Mouse (Mus musculus) kidney, postnatal 0 days (tissue): ENCODE results near the gene Cd69. TPM values are rescaled to one million over a fixed set of nuclear protein-coding genes. Genes with fewer than 3 reads are reported as not detected.

Experiments
- ATAC-seq: fragments of 200-750 bp; cut with Nextera tagmentation; replicated peaks from 2 replicates; pipeline ENCODE4 v1.8.0; 2017; ENCODE audit warnings: low read depth, moderate number of reproducible peaks, moderate TSS enrichment, moderate library complexity; ENCODE audit not compliant: low FRiP score
- DNase-seq: peaks from one replicate; pipeline ENCODE4 v3.0.0-alpha.2; 2016; ENCODE audit warnings: low spot score
- H3K27ac ChIP-seq: fragments of 300-500 bp; sonication (generic); 2 replicates; pipeline ENCODE4 v1.5.1; 2014; ENCODE audit warnings: mild to moderate bottlenecking
- H3K27me3 ChIP-seq: fragments of 300-500 bp; sonication (generic); 2 replicates; pipeline ENCODE4 v1.6.1; 2014; ENCODE audit warnings: low read length, mixed read lengths; ENCODE audit not compliant: insufficient read depth
- H3K36me3 ChIP-seq: fragments of 300-500 bp; sonication (generic); 2 replicates; pipeline ENCODE4 v1.6.1; 2014; ENCODE audit warnings: low read length, mixed read lengths; ENCODE audit not compliant: insufficient read depth
- H3K4me1 ChIP-seq: fragments of 300-500 bp; sonication (generic); replicated peaks from 2 replicates; pipeline ENCODE4 v1.6.1; 2014; ENCODE audit warnings: antibody characterized with exemption, low read length, mixed read lengths; ENCODE audit not compliant: insufficient read depth
- H3K4me2 ChIP-seq: fragments of 300-500 bp; sonication (generic); 2 replicates; pipeline ENCODE4 v1.6.1; 2014; ENCODE audit warnings: mild to moderate bottlenecking, low read length, moderate library complexity, mixed read lengths
- H3K4me3 ChIP-seq: fragments of 300-500 bp; sonication (generic); replicated peaks from 2 replicates; pipeline ENCODE4 v1.5.1; 2014; ENCODE audit warnings: low read depth, low read length
- H3K9ac ChIP-seq: fragments of 300-500 bp; sonication (generic); 2 replicates; pipeline ENCODE4 v1.6.1; 2014; ENCODE audit warnings: low read depth, low read length
- H3K9me3 ChIP-seq: fragments of 300-500 bp; sonication (generic); replicated peaks from 2 replicates; pipeline ENCODE4 v1.6.1; 2016; ENCODE audit warnings: low read length, inconsistent platforms, mixed read lengths
- CTCF ChIP-seq: IDR thresholded peaks from 2 replicates; pipeline ENCODE4 v1.5.1; 2016; ENCODE audit warnings: antibody characterized with exemption, low read depth, mild to moderate bottlenecking, moderate library complexity
- WGBS: fragments of 180-500 bp; shearing (Covaris S2); extraction: QIAGEN DNeasy Blood & Tissue Kit; methylation state at CpG from one replicate; pipeline ENCODE4 v1.1.7; 2014; 5-methylcytosine and 5-hydroxymethylcytosine counted together
- polyA plus RNA-seq: library from polyadenylated mRNA; unstranded; fragments of >200 nt; fragmentation: Nextera tagmentation; extraction: Ambion mirVana; gene quantifications from 2 replicates; pipeline ENCODE4 v1.2.1, GENCODE M21; 2015

The Cd69 gene
- polyA plus RNA-seq, result not detected in 2 replicates

- Histone ChIP-seq H3K27me3 (no peaks in the 10 kb centered on the region), H3K4me3 (no peak within 1 kb of the TSS), H3K4me2 (no peak within 1 kb of the TSS), H3K36me3 (no peaks in the 10 kb centered on the region), H3K4me1 (no peaks in the 10 kb centered on the region), H3K27ac (no peak within 1 kb of the TSS), H3K9ac (no peak within 1 kb of the TSS), H3K9me3 (no peaks in the 10 kb centered on the region)
- ATAC-seq, result no peak
- DNase-seq, result no peak
- no peak for TF ChIP-seq CTCF
- 60% methylated on average over 9 of the region's 9 CpGs for WGBS
These were observed at the start of gene Cd69 for GRCm38 (mm10) chr6:129275220-129275619. TSS of gene Cd69 (minus strand) at chr6:129275436.

- 74% methylated on average over 4 of the region's 4 CpGs for WGBS
These were observed 44.1 kb upstream of the Cd69 start for GRCm38 (mm10) chr6:129319331-129319730.

GRCm38 (mm10) chr6:129318395-129318794 is 43.2 kb upstream of the Cd69 start:
- Histone ChIP-seq H3K36me3 (no peaks in the 10 kb centered on the region), H3K4me3 (no peak overlapping the region), H3K9ac (no peak overlapping the region), H3K27ac (no peak overlapping the region), H3K4me2 (no peak overlapping the region), H3K4me1 (no peaks in the 10 kb centered on the region), H3K9me3 (no peaks in the 10 kb centered on the region), H3K27me3 (no peaks in the 10 kb centered on the region)
- DNase-seq (no peak), ATAC-seq (no peak)
- WGBS, result 52% methylated on average over 1 of the region's 1 CpGs
- TF ChIP-seq CTCF, result no peak

More at GRCm38 (mm10) chr6:129319331-129319730, 44.1 kb upstream of the Cd69 start:
- H3K36me3 ChIP-seq, result no peaks in the 10 kb centered on the region
- TF ChIP-seq CTCF, result no peak
- no peak overlapping the region for H3K9ac ChIP-seq
- no peak overlapping the region for H3K4me2 ChIP-seq
- H3K27ac ChIP-seq, result no peak overlapping the region
- no peak for DNase-seq
- no peak overlapping the region for H3K4me3 ChIP-seq
- ATAC-seq, result no peak
- no peaks in the 10 kb centered on the region for H3K4me1 ChIP-seq
- no peaks in the 10 kb centered on the region for H3K9me3 ChIP-seq
- no peaks in the 10 kb centered on the region for H3K27me3 ChIP-seq

- no peak overlapping the region for H3K27ac ChIP-seq
- no peaks in the 10 kb centered on the region for H3K4me1 ChIP-seq
- H3K4me2 ChIP-seq, result no peak overlapping the region
- H3K9me3 ChIP-seq, result no peaks in the 10 kb centered on the region
- H3K4me3 ChIP-seq, result no peak overlapping the region
- WGBS, result 78% methylated on average over 2 of the region's 2 CpGs
- TF ChIP-seq CTCF, result no peak
- ATAC-seq, result no peak
- H3K9ac ChIP-seq, result no peak overlapping the region
- H3K36me3 ChIP-seq, result no peaks in the 10 kb centered on the region
- DNase-seq, result no peak
- H3K27me3 ChIP-seq, result no peaks in the 10 kb centered on the region
These were observed 41.2 kb upstream of the Cd69 start for GRCm38 (mm10) chr6:129316463-129316862.

- H3K4me2 ChIP-seq, result no peak overlapping the region
- no peak for ATAC-seq
- H3K4me1 ChIP-seq, result no peaks in the 10 kb centered on the region
- no peak overlapping the region for H3K9ac ChIP-seq
- H3K27me3 ChIP-seq, result no peaks in the 10 kb centered on the region
- H3K36me3 ChIP-seq, result no peaks in the 10 kb centered on the region
- H3K9me3 ChIP-seq, result no peaks in the 10 kb centered on the region
- 84% methylated on average over 1 of the region's 1 CpGs for WGBS
- H3K4me3 ChIP-seq, result no peak overlapping the region
- DNase-seq, result no peak
- H3K27ac ChIP-seq, result no peak overlapping the region
- TF ChIP-seq CTCF, result no peak
These were observed 40.5 kb upstream of the Cd69 start for GRCm38 (mm10) chr6:129315698-129316097.

- Histone ChIP-seq H3K27me3 (no peaks in the 10 kb centered on the region), H3K4me2 (no peak overlapping the region), H3K9me3 (no peaks in the 10 kb centered on the region), H3K36me3 (no peaks in the 10 kb centered on the region), H3K9ac (no peak overlapping the region), H3K4me1 (no peaks in the 10 kb centered on the region), H3K4me3 (no peak overlapping the region), H3K27ac (no peak overlapping the region)
- WGBS, result 75% methylated on average over 3 of the region's 3 CpGs
- no peak for TF ChIP-seq CTCF
- ATAC-seq, result no peak
- no peak for DNase-seq
These were observed 39.5 kb upstream of the Cd69 start for GRCm38 (mm10) chr6:129314655-129315168.

- DNase-seq (no peak), ATAC-seq (no peak)
- no peaks in the 10 kb centered on the region for H3K9me3 ChIP-seq
- no peak overlapping the region for H3K9ac ChIP-seq
- no peaks in the 10 kb centered on the region for H3K36me3 ChIP-seq
- WGBS, result 68% methylated on average over 3 of the region's 3 CpGs
- H3K4me2 ChIP-seq, result no peak overlapping the region
- no peaks in the 10 kb centered on the region for H3K4me1 ChIP-seq
- no peaks in the 10 kb centered on the region for H3K27me3 ChIP-seq
- H3K27ac ChIP-seq, result no peak overlapping the region
- no peak for TF ChIP-seq CTCF
- no peak overlapping the region for H3K4me3 ChIP-seq
These were observed 37.3 kb upstream of the Cd69 start for GRCm38 (mm10) chr6:129312499-129312898.
